Mouse (Mus musculus): ENCODE results near the gene Mrtfa. TPM values are rescaled to one million over a fixed set of nuclear protein-coding genes. Genes with fewer than 3 reads are reported as not detected.

Mrtfa gene
- polyA plus RNA-seq, 2 experiments from 2014 or later: 45.2 to 54.3 TPM

DNA sequence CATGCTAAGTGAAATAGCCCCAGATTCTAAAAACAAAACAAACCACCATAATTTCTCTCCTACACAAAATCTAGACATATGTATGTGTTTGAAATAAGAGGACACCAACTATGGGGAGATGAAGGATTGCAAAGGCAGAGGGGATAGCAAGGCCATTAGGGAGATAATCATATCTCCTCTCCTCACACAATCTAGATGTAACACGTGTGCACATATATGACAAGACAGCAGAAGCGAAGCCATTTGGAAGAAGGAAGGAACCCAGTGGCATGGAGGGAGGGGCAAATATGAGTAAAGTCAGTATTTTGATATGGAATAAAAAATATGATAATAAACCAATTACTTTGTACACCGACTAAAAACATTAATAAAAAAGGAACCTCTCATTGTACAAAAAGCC lies 91.9 kb downstream of the Mrtfa start:
- no peak for ATAC-seq

DNA sequence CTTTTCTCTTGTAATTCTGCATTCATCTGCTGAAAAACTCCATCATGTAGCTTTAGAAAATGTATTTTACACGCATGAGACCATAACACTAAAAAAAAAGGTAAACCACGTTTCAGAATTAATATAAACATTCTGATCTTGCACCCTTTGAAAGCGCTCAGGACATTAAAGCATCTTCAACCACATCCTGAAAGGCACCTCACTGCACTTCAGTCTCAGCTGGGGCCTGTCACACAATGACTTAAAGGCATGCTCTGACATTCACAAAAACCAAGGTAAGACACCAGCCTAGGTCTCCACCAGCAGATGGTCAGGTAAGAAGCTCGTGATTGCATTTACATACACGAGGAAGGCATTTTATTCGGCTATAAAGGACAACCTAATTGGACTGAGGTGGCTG lies 92.7 kb downstream of the Mrtfa start:
- ATAC-seq: peak; percentile 81

DNA sequence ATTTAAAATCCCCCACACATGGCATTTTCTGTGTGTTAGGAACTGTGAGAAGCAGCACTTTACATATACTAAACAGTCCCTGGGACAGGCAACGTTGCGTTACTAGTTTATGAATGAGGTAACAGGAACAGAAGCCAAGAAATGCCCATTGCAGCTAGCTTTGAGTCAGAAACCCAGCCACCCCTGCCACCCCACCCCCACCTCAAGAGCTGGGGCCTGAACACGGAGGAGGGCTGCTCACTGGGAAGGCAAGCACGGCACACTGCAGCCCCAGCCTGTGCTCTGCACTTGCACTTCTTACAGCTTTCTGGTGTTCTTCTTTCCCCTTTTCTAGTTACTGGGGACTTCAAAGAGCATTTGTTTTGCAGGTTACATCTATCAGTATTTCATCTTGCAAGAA lies 93.1 kb downstream of the Mrtfa start:
- ATAC-seq: peak; percentile 63

DNA sequence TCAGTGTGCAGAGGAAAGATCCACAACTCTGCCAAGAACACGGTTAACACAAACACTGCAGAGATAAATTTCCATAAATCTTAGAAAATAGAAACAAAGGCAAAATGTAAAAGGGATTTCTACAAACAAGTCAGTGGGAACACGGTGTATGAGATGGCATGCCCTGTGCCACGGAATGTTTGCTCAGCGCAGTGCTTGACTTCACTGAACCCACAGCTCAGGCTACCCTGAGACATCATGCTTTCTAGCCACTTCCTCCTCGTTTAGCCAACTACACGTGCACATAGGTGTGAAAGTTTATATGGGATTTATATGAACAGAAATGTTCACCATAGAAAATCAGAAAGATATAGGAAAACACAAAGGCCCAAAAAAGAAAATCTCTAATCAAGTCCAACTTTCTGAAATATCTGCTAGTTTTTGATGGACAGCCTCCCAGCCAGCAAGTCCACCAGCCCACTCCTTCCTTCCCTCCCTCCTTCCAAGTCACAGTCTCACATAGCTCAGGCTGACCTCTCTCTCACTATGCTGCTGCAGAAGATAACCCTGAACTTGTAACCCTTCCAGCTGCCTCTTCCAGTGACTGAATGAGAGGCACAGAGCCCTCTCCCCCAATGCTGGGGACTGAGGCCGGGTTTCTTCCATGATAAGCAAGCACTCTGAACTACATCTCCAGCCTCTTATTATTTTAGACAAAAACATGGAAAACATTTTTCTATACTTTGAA lies 94.1 kb downstream of the Mrtfa start:
- ATAC-seq: no peak

DNA sequence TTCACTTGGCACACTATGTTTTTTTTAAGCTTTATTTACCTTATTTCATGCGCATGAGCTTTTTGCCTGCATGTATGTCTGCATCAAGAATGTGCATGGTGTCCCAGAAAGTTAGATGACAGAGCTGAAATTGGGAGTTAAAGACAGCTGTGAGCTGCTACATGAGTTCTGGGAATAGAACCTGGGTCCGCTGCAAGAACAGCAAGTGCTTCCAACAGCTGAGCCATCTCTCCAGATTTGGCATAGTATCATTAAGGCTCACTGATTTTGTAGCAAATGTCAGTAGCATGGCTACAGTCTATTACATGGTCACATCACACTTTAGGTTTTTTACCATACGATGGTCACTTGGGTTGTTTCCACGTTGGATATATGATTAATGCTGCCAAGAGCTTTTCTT lies 97.5 kb downstream of the Mrtfa start:
- ATAC-seq: no peak

DNA sequence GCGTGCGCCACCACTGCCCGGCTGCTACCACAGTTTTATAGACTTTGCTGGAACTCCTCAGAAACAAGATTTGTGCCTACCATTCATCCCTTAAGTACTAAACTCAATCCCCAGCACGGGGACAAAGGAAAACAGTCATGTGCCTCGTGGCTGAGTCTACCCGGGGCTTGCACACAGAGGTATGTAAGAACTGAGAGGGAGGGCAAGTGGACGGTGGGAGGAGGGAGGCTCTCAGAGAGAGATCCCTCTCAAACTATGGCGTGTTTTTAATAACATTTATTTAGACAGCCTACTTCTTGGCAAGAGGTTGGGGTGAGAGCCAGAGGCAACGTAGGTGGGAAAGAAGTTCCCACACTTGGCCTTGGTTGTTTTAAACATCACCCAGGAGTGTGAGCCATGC lies 98.8 kb downstream of the Mrtfa start:
- no peak for ATAC-seq

DNA sequence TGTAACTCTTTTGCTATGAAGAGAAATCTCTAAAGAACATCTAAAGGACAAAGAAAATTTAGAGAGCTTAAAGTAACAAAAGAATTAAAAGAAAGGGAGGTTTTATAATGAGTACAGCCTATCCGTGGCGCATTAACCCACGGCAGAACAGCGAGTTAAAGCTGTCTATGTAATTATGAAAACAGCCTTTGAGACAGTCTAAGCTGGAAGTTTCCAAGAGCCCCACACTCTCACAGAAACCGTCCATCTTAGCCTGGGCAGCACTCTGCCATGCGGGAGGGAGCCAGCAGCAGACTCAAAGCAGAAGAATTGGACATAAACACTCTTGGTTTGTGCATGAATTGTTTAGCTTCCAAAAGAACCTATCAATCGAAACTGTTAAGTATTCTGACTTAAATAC lies 103.0 kb downstream of the Mrtfa start:
- no peak for ATAC-seq

DNA sequence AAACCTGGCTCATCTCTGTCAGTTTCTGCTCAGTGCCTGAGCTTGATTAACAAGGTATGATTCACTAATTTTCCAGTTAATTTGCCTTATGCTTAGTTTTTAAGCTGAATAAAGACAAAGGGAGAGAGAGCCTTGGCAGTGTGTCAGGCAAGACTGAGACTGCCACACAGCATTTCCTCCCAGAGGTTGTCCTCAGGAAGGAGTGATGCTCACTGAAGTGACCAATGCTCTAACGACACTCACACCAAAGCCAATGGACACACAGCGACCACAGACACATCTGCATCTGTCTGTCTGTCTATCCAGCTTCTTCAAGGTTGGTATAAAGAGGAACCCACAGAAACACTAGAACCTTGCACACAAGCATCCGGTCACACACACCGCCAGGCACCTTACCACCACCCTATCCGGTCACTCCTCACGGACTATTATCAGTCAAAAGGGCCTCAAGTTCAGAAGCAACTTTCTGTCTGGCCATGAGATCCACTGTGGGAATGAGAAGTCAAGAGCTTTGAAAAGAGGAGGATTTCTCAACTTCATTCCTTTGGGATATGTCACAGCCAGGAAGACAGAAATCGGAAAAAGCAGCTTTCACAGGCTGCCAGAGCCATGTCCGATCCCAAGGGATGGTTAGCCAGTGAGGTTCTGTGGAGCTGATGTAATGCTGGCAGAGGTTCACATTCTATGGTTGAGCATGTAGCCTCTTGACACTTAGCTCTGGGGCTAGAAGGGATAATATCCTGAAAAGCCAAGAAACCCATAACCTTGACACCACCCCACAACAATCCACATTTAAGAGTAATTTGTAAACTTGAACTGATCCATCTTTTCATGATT lies 103.7 kb downstream of the Mrtfa start:
- ATAC-seq: no peak

DNA sequence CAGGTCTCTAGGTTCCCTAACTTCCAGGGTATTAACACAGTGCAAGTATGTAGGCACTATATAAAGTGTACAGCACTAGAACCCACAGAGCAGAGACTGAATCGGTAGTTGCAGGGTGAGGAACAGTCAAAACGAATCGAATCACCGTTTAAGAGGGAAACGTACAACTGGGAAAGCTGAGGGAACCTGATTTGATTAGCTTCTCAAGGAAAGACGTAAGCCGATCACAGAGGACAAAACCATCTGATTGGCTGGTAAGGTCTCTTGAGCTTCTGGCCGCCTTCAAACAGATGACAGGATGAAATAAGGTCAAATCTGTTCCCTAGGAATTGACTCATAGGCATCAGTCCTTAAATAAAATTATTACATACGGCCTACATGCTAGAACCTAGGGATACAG lies 106.7 kb downstream of the Mrtfa start:
- no peak for ATAC-seq

DNA sequence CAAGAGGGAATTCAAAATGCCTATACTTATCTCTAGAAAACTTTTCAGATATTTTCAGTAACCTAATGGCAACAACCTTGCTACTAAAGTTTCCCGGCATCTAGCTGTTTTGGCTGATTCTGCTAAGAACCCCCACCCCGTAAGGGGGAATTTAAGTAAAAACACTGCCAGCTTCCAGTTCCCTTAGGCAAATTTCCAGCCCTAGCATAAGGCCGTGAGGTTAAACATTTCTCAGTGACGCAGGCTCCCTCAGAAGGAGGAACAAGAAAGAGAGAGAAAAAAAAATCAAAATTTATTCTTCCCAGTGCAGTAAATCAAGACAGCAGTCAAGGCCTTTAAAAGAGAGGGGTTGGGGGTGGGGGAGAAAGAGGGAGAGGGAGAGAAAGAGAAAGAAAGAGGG lies 107.3 kb downstream of the Mrtfa start:
- no peak for ATAC-seq

DNA sequence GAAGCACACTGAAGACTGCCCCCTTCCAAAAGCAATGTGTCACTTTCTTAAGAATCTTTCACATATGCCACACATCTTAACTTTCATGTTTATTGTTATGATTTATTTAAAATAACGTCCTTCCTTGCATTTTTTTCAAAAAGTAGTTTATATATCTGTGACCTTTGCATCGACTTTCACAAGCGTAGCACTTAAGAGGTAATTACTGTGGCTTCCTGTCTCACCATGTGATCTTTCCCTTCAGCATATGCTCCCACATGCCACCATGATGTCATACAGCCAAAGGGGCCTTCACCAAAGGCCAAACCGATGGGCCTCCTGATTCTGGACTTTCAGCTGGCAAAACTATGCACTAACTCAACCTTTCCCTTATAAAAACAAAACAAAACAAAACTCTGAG lies 109.3 kb downstream of the Mrtfa start:
- peak; percentile 65 for ATAC-seq

DNA sequence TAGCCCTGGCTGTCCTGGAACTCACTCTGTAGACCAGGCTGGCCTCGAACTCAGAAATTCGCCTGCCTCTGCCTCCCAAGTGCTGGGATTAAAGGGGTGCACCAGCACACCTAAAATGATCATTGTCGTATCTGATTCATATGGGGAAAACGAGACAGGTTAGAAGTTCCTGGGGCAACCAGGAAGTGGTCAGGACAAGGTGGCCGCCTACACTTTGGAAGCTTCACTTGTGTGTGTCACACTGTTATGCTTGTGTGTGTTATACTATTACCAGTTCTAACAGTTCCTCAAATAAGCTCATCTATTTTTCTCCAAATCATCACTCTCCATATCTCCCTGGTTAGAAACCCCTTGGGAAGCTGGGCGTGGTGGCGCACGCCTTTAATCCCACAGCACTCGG lies 110.2 kb downstream of the Mrtfa start:
- peak; percentile 73 for ATAC-seq

DNA sequence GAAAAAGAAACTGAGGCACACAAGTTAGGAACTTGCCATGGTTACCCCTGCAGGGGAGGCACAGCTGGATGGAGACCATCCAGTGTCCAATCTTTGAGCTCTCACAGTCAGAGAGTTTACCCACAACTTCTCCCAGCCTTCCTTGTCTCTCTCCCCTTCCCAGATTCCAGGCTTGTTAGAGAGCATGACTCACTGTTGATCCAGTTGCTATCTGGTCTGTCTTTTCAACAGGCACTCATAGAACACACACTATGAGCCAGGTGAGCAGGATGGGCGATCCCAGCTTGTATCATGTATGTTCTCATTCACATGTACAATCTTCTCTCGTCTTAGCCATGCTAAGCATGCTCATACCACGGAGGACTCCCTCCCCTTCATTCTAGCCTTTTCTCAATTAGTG lies 111.3 kb downstream of the Mrtfa start:
- ATAC-seq: no peak

DNA sequence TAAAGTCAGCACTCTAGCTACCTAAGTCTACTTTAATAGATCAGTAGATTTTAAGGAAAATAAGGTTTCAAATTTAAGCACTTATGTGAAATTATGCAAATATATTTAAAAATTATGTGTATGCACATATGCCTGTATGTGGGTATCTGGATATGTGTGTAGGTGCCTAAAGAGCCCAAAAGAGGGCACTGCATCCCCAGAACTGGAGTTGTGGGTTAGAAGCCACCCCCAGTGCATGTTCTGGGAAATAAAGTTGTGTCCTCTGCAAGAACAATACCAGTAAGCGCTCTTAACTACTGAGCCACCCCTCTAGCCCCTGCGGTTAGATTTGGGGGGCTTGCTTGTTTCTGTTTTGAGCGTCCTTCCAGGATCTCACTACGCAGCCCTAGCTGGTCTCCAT lies 113.0 kb downstream of the Mrtfa start:
- ATAC-seq: no peak

DNA sequence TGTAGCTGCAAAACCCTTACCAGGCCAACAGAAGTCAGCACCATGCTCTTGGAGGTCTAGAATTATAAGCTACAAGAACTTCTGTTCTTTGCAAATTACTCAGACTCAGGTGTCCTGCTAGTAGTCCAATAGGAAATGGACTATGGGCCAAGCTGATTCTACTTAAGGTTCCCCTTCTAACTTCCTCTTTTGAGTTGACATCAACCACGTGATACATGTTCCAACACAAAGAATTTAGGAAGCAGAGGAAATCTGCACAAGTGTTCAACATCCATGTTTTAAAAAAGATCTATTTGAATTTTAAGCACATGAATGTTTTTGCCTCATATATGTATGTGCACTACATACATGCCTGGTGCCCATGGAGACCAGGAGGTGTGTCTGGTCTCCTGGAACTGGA lies 116.0 kb downstream of the Mrtfa start:
- ATAC-seq: no peak

DNA sequence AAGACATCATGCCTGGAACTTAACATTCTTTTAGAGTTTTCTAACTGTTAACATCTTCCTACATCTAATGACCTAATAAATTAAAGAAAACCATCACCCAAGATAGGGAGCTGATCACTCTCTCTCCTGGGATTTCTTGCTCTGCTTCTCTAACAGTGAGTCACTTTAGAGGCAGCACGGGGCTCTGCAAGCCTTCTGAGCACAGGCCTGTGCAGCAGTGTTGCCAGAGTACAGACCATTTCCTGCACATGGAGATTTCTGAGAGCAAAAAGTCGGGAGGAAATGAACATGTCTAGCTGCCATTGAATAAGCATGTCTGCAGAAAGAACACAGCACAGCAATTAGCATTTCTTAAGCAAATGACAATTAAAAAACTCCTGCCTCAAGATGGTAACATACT lies 116.8 kb downstream of the Mrtfa start:
- ATAC-seq: no peak

DNA sequence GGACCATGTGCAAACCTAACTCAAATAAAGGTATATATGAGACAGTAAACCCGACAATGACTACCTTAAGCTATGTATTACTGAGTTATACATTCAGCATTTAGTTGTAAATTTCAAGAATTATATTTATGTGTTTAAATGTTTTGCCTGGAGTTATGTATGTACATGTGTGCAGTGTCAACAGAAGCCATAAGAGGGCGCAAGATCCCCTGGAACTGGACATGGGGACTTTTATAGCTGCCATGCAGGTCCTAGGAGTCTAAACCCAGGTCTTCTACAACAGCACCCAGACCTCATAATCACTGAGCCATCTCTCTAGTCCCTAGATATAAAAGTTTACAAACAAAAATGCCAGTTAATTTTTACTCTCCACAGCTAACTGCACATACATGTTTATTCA lies 117.8 kb downstream of the Mrtfa start:
- ATAC-seq: no peak

DNA sequence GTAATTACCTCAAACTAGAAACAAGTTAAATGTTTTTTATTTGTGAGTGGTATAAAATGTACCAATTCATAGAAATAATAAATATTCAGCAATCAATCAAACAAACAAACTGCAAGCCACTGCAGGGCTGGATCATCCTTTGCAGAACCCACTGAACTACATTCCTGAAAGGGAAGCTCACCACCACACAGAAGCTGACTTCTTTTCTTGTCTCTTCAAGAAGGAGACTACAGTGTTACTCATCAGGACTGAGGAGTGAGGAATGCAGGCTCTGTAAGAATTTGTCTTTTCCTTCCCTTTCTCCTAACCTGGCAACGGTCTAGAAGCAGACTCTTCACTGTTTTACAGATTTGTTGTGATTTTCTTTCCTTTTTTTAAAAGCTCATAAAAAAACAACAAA lies 120.1 kb downstream of the Mrtfa start:
- ATAC-seq: no peak

DNA sequence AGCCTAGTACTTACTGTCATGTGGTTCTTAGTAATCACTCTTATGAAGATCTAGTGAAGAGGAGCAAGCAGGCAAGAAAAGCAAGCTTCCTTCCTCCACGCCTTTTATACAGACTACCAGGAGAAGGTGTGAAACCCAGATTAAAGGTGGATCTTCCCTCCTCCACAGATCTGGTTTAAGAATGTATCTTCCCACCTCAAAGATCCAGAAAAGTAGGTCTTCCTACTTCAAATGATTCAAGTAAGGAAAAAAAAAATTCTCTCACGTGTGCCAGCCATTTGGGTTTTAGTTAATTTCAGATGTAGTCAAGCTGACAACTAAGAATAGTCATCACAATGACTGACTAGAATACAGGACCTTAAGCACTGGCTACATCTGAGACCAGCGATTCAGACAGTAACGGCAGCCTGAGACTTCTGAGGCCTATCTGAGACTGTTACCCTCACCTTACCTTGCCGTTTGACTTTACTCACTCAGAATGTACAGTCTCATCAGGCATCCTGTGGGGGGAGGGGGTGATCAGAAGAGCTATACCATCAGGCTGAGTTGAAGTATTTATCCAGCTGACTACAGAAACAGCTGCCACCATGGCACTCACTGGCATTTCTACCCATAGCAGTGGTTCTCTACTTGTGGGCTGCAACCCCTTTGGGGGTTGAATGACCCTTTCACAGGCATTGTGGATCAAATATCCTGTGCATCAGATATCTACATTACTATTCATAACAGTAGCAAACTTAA lies 121.7 kb downstream of the Mrtfa start:
- ATAC-seq: no peak

DNA sequence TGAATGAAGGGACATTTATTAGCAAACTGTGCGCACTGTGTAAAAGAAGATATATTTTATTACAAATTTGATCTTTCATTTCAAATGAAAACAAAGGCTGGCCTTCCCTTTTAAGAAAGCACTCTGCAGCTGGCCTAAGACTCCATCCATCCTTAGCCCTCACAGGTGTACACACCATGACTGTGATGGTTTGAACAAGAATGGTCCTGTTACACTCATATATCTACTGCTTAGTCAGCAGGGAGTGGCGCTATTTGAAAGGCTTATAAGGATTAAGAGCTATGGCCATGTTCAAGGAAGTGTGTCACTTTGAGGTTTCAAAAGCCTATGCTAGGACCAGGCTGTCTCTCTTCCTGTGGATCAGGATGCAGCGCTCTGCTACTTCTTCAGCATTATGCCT lies 122.8 kb downstream of the Mrtfa start:
- no peak for ATAC-seq

DNA sequence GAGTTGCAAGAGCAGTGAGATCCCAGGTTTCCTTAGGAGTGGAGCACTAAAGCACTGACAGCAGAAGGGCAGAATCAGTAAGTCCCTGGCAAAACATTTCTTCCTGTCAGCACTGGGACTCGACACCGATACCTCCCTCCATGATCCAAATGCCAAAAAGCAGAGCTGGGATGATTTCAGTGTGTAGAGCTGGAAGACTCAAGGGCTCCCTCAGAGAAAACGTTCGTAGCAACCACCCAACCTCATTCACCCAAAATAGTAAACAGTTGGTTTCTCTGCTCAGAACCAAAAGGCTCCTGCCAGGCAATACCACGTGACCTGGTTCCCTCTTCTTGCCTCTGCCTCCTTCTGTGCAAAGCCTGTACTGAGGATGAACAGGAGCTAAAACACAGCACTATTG lies 123.6 kb downstream of the Mrtfa start:
- ATAC-seq: no peak

DNA sequence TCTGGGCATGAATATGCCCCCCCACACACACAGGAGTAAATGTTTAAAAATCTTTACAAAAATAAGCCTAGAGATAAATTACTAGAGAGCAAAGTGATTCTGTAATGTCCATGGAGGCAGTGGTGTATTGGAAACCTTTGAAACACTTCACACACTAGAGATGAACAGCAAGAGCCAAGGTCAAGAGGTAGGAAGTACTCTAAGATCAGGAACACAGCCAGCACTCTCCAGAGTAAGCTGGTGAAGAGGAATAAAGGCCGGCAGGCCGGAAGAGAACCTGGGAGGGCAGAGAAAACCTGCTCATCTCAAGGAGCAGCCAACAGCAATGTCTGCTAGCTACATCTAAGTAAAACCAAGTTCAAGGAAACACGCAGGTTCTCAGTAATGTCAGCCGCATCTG lies 125.9 kb downstream of the Mrtfa start:
- ATAC-seq: no peak

DNA sequence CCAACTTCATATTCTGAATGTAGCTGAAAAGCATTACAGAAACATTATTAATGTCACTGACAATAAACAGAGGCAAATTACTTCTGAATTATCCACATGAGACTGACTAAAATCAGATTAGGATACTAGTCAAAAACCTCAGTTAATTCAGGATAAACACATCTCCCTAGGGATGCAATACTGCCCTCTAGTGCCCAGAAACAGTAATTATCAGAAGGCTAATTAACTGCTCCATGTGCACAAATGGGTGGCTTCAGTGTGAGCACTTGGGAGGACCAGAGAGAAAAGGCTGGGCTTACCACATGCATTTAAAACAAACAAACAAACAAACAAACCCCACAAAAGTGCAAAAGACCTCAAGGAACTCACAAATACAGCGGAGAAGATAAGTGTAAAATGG lies 126.4 kb downstream of the Mrtfa start:
- no peak for ATAC-seq

DNA sequence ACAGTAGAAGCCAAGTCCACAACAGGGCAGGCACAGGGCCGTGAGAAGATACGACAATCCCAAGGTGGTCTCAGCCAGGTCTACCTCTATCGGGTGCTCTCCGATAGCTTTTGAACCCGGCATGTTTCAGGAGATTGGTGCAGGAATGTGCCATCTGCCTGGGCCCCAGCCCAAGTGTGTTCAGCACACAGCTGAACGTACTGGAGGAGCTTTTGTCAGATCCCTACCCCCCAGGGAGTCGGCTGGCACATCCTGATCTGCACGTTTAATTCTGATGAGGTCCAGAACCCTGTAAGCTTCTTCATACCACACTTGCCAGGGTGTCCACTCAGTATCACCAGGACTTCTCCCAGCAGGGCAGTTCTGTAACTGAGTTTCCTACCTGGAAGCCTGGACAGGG lies 127.9 kb downstream of the Mrtfa start:
- no peak for ATAC-seq

Measured in activated CD4-positive, CD25-positive, alpha-beta regulatory T cell, adult 4 months (primary cell).